Comparison of ENCODE assay signal across 10 mouse cellular contexts in genomic region chr3:103401342-103402098, GRCm38 (mm10).
DNase-seq lines count a peak whose midpoint lies in the region; ATAC-seq lines count a peak whose summit lies in the region.
"Had no signal": no experiment of that assay in that cellular context is flagged by ENCODE, and none has a peak within 500 bp of the region (broad histone marks: within the 10 kb centered on the region; RNA-seq: fewer than 3 reads in every experiment).

No protein-coding gene starts in this region.

- no peak overlapping the region for H3K4me2 ChIP-seq in embryonic facial prominence, embryonic 11.5 days (ENCODE audit: low read depth, low read length)
- H3K4me2 ChIP-seq in hindbrain, embryonic 13.5 days: 0 out of 2 replicates have a peak overlapping the region, but pooled peaks have one; percentile 4
- H3K4me2 ChIP-seq: embryonic facial prominence, embryonic 13.5 days had no signal

- no peaks in the 10 kb centered on the region for H3K36me3 ChIP-seq in embryonic facial prominence, embryonic 11.5 days (replicated peaks; ENCODE audit: control insufficient read depth, insufficient read depth, low read depth, low read length)
- no peaks in the 10 kb centered on the region for H3K36me3 ChIP-seq in hindbrain, embryonic 13.5 days
- H3K36me3 ChIP-seq: embryonic facial prominence, embryonic 13.5 days had no signal

- WGBS in embryonic facial prominence, embryonic 11.5 days: 51% methylated on average over 17 of the region's 17 CpGs
- 35% methylated on average over 17 of the region's 17 CpGs for WGBS in hindbrain, embryonic 13.5 days

- no peaks in the 10 kb centered on the region; the same call in 1 of the 2 replicates for H3K27me3 ChIP-seq in embryonic facial prominence, embryonic 11.5 days (ENCODE audit: control insufficient read depth, insufficient read depth, low read length)
- H3K27me3 ChIP-seq in hindbrain, embryonic 13.5 days: no peaks in the 10 kb centered on the region
- H3K27me3 ChIP-seq: embryonic facial prominence, embryonic 13.5 days had no signal

- no peak for DNase-seq in embryonic facial prominence, embryonic 11.5 days (ENCODE audit: low spot score)
- peak; percentile 75 for DNase-seq in left cerebral cortex, postnatal 4 days
- peak; percentile 60 for DNase-seq in right cerebral cortex, postnatal 14 days
- no peak for DNase-seq in lung, postnatal 14 days
- DNase-seq in spleen, postnatal 14 days (ENCODE audit: low spot score in 2 of 2): no peak
- no peak for DNase-seq in gastrocnemius, postnatal 25 days
- DNase-seq in Muller cell, postnatal 12 days (ENCODE audit: inconsistent ontology term): no peak
- DNase-seq: kidney, postnatal 14 days had no signal

- H3K9me3 ChIP-seq in embryonic facial prominence, embryonic 11.5 days (replicated peaks; ENCODE audit: control insufficient read depth, low read length): no peaks in the 10 kb centered on the region
- H3K9me3 ChIP-seq in hindbrain, embryonic 13.5 days: no peaks in the 10 kb centered on the region
- H3K9me3 ChIP-seq: embryonic facial prominence, embryonic 13.5 days had no signal

- intact Hi-C loops in left cerebral cortex, postnatal 4 days (cut with DNase I): no loop called here

- H3K9ac ChIP-seq in embryonic facial prominence, embryonic 11.5 days (replicated peaks; ENCODE audit: low read length): no peak overlapping the region
- H3K9ac ChIP-seq in hindbrain, embryonic 13.5 days: no peak overlapping the region
- H3K9ac ChIP-seq: embryonic facial prominence, embryonic 13.5 days had no signal

- H3K27ac ChIP-seq in embryonic facial prominence, embryonic 11.5 days (replicated peaks; ENCODE audit: low read depth, low read length): no peak overlapping the region
- peak overlapping the region; percentile 76 for H3K27ac ChIP-seq in hindbrain, embryonic 13.5 days
- H3K27ac ChIP-seq: embryonic facial prominence, embryonic 13.5 days had no signal

- H3K4me3 ChIP-seq in embryonic facial prominence, embryonic 11.5 days (ENCODE audit: low read depth, low read length): no peak overlapping the region
- no peak overlapping the region for H3K4me3 ChIP-seq in hindbrain, embryonic 13.5 days
- H3K4me3 ChIP-seq: embryonic facial prominence, embryonic 13.5 days had no signal

- H3K4me1 ChIP-seq in embryonic facial prominence, embryonic 11.5 days (ENCODE audit: control insufficient read depth, insufficient read depth, low read length): no peaks in the 10 kb centered on the region
- peaks cover 27% of the 10 kb centered on the region for H3K4me1 ChIP-seq in hindbrain, embryonic 13.5 days (replicated peaks)

- ATAC-seq in embryonic facial prominence, embryonic 11.5 days (replicated peaks; ENCODE audit: insufficient number of reproducible peaks, low FRiP score, low TSS enrichment, low read depth): peak; percentile 44; the same call in 1 of the 2 replicates
- ATAC-seq in hindbrain, embryonic 13.5 days (ENCODE audit: low FRiP score): peak; percentile 85

Comparison
In these comparisons a context has a peak if more than half of its experiments do, and no peak if none do; other contexts are left out.
1. DNase-seq: peak in left cerebral cortex, postnatal 4 days (single experiment) and right cerebral cortex, postnatal 14 days (single experiment); none in embryonic facial prominence, embryonic 11.5 days (single experiment), lung, postnatal 14 days (single experiment), spleen, postnatal 14 days (0 of 2), gastrocnemius, postnatal 25 days (single experiment) and Muller cell, postnatal 12 days (single experiment).